Mouse (Mus musculus): Measurements from ENCODE around the gene Ndn. TPM values are rescaled to one million over a fixed set of nuclear protein-coding genes. Genes with fewer than 3 reads are reported as not detected.

Gene Ndn
- polyA plus RNA-seq, 1 experiment from 2014 or later, result 536 TPM

DNA sequence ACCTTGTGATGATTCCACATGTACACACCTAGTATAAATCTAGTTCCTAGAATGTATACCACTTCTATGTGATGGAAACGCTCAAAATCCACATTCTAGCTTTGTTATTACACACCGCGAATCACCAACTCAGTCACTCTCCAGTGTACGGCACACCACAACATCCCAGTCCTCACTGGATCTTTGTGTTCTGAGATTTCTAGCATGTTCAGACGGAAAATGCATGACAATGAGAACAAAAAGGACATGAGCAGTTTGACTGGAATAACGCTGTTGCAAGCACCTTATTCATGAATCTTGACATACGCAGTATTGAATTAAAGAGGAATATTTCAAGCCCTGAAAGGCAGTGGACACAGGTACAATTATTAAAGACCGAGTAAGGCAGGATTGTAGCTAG, 20.4 kb downstream of the Ndn start:
- Histone ChIP-seq H3K4me1 (replicated peaks; ENCODE audit: control insufficient read depth, insufficient read depth, low read length) (no peaks in the 10 kb centered on the region), H3K9me3 (ENCODE audit: control insufficient read depth, low read length) (0 out of 2 replicates have a peak, but pooled peaks cover 5% of the 10 kb centered on the region), H3K27me3 (ENCODE audit: control insufficient read depth, insufficient read depth, low read length) (no peaks in the 10 kb centered on the region), H3K36me3 (replicated peaks; ENCODE audit: control insufficient read depth, insufficient read depth) (no peaks in the 10 kb centered on the region), H3K9ac (peak overlapping the region; percentile 62), H3K4me2 (replicated peaks) (peak overlapping the region; percentile 45), H3K27ac (peak overlapping the region; percentile 93), H3K4me3 (replicated peaks; ENCODE audit: low read length) (peak overlapping the region; percentile 24)
- DNase-seq (ENCODE audit: low spot score) (peak; percentile 58), ATAC-seq (ENCODE audit: low FRiP score) (peak; percentile 27; the same call in 1 of the 2 replicates)
- 44% methylated on average over 8 of the region's 8 CpGs for WGBS

DNA sequence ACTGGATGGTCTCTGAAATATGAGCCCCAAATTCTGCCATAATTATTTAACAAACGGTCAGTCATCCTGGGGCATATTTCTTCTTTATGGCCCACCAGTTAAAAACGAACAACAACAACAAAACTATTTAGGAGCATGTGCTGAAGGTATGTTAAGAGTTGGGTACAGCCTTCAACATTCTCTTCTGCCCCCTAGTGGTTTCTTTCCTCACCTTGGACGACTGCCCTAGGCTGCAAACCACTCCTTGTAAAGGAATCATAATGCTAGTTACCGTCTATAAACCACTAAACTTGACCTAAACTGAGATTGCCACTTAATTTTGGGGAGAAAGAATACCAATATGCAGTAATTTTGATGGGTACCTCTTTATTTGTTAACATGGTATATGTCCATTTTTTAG, 29.3 kb downstream of the Ndn start:
- Histone ChIP-seq H3K36me3 (replicated peaks; ENCODE audit: control insufficient read depth, insufficient read depth) (peaks cover 9% of the 10 kb centered on the region), H3K9me3 (ENCODE audit: control insufficient read depth, low read length) (peaks cover 25% of the 10 kb centered on the region), H3K4me3 (replicated peaks; ENCODE audit: low read length) (no peak overlapping the region), H3K27ac (no peak overlapping the region), H3K27me3 (ENCODE audit: control insufficient read depth, insufficient read depth, low read length) (no peaks in the 10 kb centered on the region), H3K4me1 (replicated peaks; ENCODE audit: control insufficient read depth, insufficient read depth, low read length) (no peaks in the 10 kb centered on the region; the same call in 1 of the 2 replicates), H3K9ac (no peak overlapping the region), H3K4me2 (replicated peaks) (peak overlapping the region; percentile 62)
- peak; percentile 73 for DNase-seq (ENCODE audit: low spot score)
- ATAC-seq (ENCODE audit: low FRiP score), result no peak
- 37% methylated on average over 4 of the region's 4 CpGs for WGBS

DNA sequence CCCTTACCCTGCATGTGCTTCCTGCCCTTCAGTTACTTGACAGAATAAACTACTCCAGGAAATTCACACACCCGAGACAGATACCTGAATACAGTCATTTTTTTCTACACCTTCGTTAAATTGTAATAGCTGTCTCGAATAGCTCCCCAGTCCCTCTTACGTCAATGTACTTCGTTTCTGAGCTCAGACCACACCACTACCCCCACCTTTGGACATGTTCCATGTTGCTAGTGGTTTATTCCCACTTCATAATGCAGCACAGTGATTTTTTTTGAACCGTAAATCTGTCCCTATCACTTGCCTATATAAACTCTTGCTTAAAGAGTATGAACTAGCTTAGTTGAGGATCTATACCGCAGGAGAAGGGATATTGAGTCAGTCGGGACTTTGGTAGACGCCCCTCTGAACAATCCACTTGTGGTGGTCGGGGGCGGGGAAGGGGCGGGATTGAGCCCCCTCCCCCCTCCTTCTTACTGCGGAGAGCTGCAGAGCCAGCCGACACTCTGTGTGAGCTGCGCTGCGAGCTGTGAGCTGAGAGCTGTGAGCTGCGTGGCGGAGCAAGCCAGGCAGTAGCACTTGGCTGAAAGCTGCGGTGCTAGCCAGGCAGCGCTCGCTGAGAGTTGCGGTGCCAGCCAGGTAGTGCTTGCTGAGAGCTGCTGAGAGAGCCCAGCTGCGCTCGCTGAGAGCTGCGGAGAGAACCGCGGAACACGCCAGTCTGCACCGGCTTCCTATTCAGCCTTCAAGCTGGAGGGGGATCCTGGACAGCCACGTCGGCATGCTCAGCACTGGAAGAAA, 30.3 kb downstream of the Ndn start, which contains the start of gene Magel2:
Gene Magel2, plus strand, starts transcription at position 501 of the 795 bp plus-strand sequence.
- WGBS, result 27% methylated on average over 31 of the region's 31 CpGs
- peak; percentile 94 for ATAC-seq (ENCODE audit: low FRiP score)
- Histone ChIP-seq H3K27me3 (ENCODE audit: control insufficient read depth, insufficient read depth, low read length) (no peaks in the 10 kb centered on the region), H3K4me1 (replicated peaks; ENCODE audit: control insufficient read depth, insufficient read depth, low read length) (no peaks in the 10 kb centered on the region; the same call in 1 of the 2 replicates), H3K9ac (peak within 1 kb of the TSS; percentile 81), H3K4me2 (replicated peaks) (peak within 1 kb of the TSS; percentile 62), H3K4me3 (replicated peaks; ENCODE audit: low read length) (peak within 1 kb of the TSS; percentile 58), H3K9me3 (ENCODE audit: control insufficient read depth, low read length) (peaks cover 25% of the 10 kb centered on the region), H3K36me3 (replicated peaks; ENCODE audit: control insufficient read depth, insufficient read depth) (peaks cover 9% of the 10 kb centered on the region), H3K27ac (peak within 1 kb of the TSS; percentile 80)
- peak; percentile 76 for DNase-seq (ENCODE audit: low spot score)

DNA sequence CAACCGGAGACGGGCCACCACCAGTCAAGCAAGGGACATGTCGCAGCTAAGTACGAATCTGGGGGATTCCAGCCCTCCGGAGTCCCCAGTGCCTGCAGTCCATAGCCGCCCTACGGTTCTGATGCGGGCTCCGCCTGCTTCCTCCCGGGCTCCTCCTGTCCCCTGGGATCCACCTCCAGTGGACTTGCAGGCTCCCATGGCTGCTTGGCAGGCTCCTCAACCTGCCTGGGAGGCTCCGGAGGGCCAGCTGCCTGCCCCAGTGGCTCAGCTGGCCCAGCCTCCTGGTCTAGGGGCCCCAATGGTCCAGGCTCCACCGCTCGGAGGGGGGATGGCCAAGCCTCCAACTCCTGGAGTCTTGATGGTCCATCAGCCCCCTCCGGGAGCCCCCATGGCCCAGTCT, 30.9 kb downstream of the Ndn start:
- no peaks in the 10 kb centered on the region; the same call in 1 of the 2 replicates for H3K4me1 ChIP-seq (replicated peaks; ENCODE audit: control insufficient read depth, insufficient read depth, low read length)
- peaks cover 25% of the 10 kb centered on the region for H3K9me3 ChIP-seq (ENCODE audit: control insufficient read depth, low read length)
- no peak for DNase-seq (ENCODE audit: low spot score)
- no peak; the same call in none of the 2 replicates for ATAC-seq (ENCODE audit: low FRiP score)
- H3K27ac ChIP-seq, result peak overlapping the region; percentile 80
- peak overlapping the region; percentile 58 for H3K4me3 ChIP-seq (replicated peaks; ENCODE audit: low read length)
- WGBS, result 38% methylated on average over 14 of the region's 14 CpGs
- peak overlapping the region; percentile 62 for H3K4me2 ChIP-seq (replicated peaks)
- H3K9ac ChIP-seq, result peak overlapping the region; percentile 81
- H3K36me3 ChIP-seq (replicated peaks; ENCODE audit: control insufficient read depth, insufficient read depth), result peaks cover 9% of the 10 kb centered on the region
- H3K27me3 ChIP-seq (ENCODE audit: control insufficient read depth, insufficient read depth, low read length), result no peaks in the 10 kb centered on the region

DNA sequence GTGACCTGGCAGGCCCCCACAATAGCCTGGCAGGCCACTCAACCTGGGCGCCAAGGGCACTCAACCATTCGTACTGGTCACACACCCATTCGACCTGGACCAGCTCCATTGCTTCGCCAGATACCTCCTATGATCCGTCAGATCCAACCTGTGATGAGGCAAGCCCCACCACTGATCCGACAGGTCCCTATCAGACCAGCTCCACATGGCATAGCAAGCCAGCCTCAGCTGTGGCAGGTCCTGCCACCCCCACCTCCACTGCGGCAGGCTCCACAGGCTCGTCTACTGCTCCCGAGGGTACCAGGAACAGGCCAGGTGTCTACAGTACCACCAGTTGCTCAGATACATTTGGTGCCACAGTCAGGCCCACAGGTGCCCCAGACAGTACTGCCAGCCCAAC, 32.2 kb downstream of the Ndn start:
- peak overlapping the region; percentile 81 for H3K9ac ChIP-seq
- no peaks in the 10 kb centered on the region; the same call in 1 of the 2 replicates for H3K4me1 ChIP-seq (replicated peaks; ENCODE audit: control insufficient read depth, insufficient read depth, low read length)
- peak overlapping the region; percentile 62 for H3K4me2 ChIP-seq (replicated peaks)
- peaks cover 9% of the 10 kb centered on the region for H3K36me3 ChIP-seq (replicated peaks; ENCODE audit: control insufficient read depth, insufficient read depth)
- DNase-seq (ENCODE audit: low spot score) (no peak), ATAC-seq (ENCODE audit: low FRiP score) (no peak)
- peak overlapping the region; percentile 58 for H3K4me3 ChIP-seq (replicated peaks; ENCODE audit: low read length)
- WGBS, result 81% methylated on average over 9 of the region's 9 CpGs
- H3K27me3 ChIP-seq (ENCODE audit: control insufficient read depth, insufficient read depth, low read length), result no peaks in the 10 kb centered on the region
- no peak overlapping the region for H3K27ac ChIP-seq
- H3K9me3 ChIP-seq (ENCODE audit: control insufficient read depth, low read length), result peaks cover 25% of the 10 kb centered on the region

DNA sequence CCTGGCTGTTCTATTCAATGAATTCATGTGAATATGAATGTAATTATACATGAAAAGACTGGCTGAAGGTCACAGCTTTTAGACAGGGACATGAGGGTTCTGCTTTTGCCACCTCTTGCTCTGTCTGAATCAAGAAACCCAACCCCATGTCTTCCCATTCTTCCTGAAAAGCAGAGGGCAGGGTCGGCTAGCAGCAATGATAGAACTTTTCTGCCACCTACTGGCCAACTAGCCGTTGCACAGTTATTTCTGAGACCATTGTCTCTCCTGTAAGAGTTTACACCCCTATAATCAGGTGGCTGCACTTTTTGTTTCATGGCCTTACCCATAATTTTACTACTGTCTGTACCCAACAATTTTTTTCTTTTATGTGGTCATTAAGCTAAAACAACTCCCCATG, 36.0 kb downstream of the Ndn start:
- Histone ChIP-seq H3K27me3 (ENCODE audit: control insufficient read depth, insufficient read depth, low read length) (no peaks in the 10 kb centered on the region), H3K27ac (no peak overlapping the region), H3K9ac (no peak overlapping the region), H3K9me3 (ENCODE audit: control insufficient read depth, low read length) (peaks cover 25% of the 10 kb centered on the region), H3K4me3 (replicated peaks; ENCODE audit: low read length) (no peak overlapping the region), H3K4me1 (replicated peaks; ENCODE audit: control insufficient read depth, insufficient read depth, low read length) (no peaks in the 10 kb centered on the region; the same call in 1 of the 2 replicates), H3K36me3 (replicated peaks; ENCODE audit: control insufficient read depth, insufficient read depth) (peaks cover 9% of the 10 kb centered on the region), H3K4me2 (replicated peaks) (no peak overlapping the region)
- ATAC-seq (ENCODE audit: low FRiP score) (0 out of 2 replicates have a peak, but pooled peaks have one; percentile 32), DNase-seq (ENCODE audit: low spot score) (peak; percentile 77)
- whole genome bisulfite sequencing, result 18% methylated on average over 2 of the region's 2 CpGs

DNA sequence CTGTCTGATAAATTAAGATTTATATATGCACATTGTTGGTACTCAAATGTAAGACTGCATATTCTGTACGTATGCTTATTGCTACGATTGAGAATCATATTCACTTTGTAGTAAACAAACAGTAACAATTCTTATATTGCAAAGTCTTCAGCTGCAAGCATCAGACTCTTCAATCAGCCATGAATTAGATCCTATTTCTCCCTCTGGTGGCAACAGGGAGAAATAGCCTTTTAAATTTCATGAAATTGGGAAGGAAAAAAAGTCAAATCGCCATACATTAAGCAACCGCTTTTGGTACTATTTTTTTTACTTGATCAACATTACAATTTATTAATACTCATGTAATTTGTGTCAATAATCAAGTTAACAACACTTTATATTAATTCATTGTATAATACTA, 41.9 kb downstream of the Ndn start:
- Histone ChIP-seq H3K27ac (no peak overlapping the region), H3K9ac (no peak overlapping the region), H3K9me3 (ENCODE audit: control insufficient read depth, low read length) (0 out of 2 replicates have a peak, but pooled peaks cover 3% of the 10 kb centered on the region), H3K4me3 (replicated peaks; ENCODE audit: low read length) (no peak overlapping the region), H3K4me1 (replicated peaks; ENCODE audit: control insufficient read depth, insufficient read depth, low read length) (no peaks in the 10 kb centered on the region), H3K27me3 (ENCODE audit: control insufficient read depth, insufficient read depth, low read length) (no peaks in the 10 kb centered on the region), H3K36me3 (replicated peaks; ENCODE audit: control insufficient read depth, insufficient read depth) (no peaks in the 10 kb centered on the region), H3K4me2 (replicated peaks) (no peak overlapping the region)
- DNase-seq (ENCODE audit: low spot score) (peak; percentile 52), ATAC-seq (ENCODE audit: low FRiP score) (no peak)
- whole genome bisulfite sequencing, result 48% methylated on average over 4 of the region's 4 CpGs

DNA sequence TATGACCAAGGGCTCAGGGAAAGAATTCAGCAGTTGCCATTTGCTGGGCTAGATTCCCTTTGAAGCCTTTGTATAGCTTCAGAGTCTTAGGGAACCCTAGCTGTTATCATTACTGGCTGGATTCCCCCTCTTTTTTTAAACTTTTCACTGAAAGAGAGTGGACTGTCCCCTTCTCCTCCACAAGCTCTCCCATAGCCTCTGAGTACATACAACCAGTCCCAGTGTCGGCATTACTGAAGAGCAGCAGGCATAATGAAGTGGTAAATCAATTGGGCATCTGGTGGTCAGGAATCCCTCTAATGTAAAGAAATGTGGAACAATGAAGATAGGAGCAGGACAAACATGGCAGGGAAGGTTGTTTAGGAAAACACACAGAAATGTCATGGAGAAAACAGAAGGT, 45.8 kb downstream of the Ndn start:
- Histone ChIP-seq H3K4me2 (replicated peaks) (no peak overlapping the region), H3K9me3 (ENCODE audit: control insufficient read depth, low read length) (peaks cover 3% of the 10 kb centered on the region; the same call in 1 of the 2 replicates), H3K27me3 (ENCODE audit: control insufficient read depth, insufficient read depth, low read length) (no peaks in the 10 kb centered on the region), H3K4me3 (replicated peaks; ENCODE audit: low read length) (no peak overlapping the region), H3K27ac (no peak overlapping the region), H3K9ac (no peak overlapping the region), H3K4me1 (replicated peaks; ENCODE audit: control insufficient read depth, insufficient read depth, low read length) (no peaks in the 10 kb centered on the region), H3K36me3 (replicated peaks; ENCODE audit: control insufficient read depth, insufficient read depth) (no peaks in the 10 kb centered on the region)
- WGBS, result 44% methylated on average over 1 of the region's 1 CpGs
- DNase-seq (ENCODE audit: low spot score), result no peak
- no peak for ATAC-seq (ENCODE audit: low FRiP score)
